Mouse (Mus musculus): ENCODE results near the gene Ucn3. TPM values are rescaled to one million over a fixed set of nuclear protein-coding genes. Genes with fewer than 3 reads are reported as not detected.

Ucn3 gene
- total RNA-seq, 2 experiments from 2014 or later = not detected

GRCm38 (mm10) chr13:3892601-3893000 is 52.5 kb downstream of the Ucn3 start:
- peak in 1 of 2 experiments; percentile 23 for DNase-seq

GRCm38 (mm10) chr13:3891479-3892087 is 53.6 kb downstream of the Ucn3 start:
- DNase-seq = peak in 1 of 2 experiments; percentile 17

Small RNA genes lying within 50 kb of the gene (microRNA-seq; reads per million reads assigned to microRNA genes)
- 0 reads per million in 2 experiments for gene Gm22460

Other genes starting within 250 kb of the Ucn3 start
- not detected for gene Calml3, start 141.0 kb downstream of the Ucn3 start, total RNA-seq (2021)
- not detected for gene Calm4, start 107.6 kb downstream of the Ucn3 start, total RNA-seq (2021)
- gene Calm5, start 91.2 kb downstream of the Ucn3 start, total RNA-seq (2021) = not detected
- gene Net1, start 27.1 kb downstream of the Ucn3 start, total RNA-seq (2021) = 10 to 100 TPM; 17.5 to 26.0 TPM
- gene Tubal3, start 27.1 kb downstream of the Ucn3 start, total RNA-seq (2021) = not detected
- gene Akr1c14, start 103.7 kb upstream of the Ucn3 start, total RNA-seq (2021) = 1 to 10 TPM; 6.8 to 8.6 TPM
- gene Akr1c18, start 205.3 kb upstream of the Ucn3 start, total RNA-seq (2021) = under 1 TPM in 1 of 2 experiments, not detected in 1; 0.51 TPM
- gene Akr1c13, start 245.8 kb upstream of the Ucn3 start, total RNA-seq (2021) = 1 to 10 TPM; 1.2 to 1.3 TPM